Mouse (Mus musculus) hindbrain, embryonic 12.5 days (tissue): ENCODE results near the gene Nfyb. TPM values are rescaled to one million over a fixed set of nuclear protein-coding genes. Genes with fewer than 3 reads are reported as not detected.

Experiments used
- ATAC-seq: fragments of 200-750 bp; cut with Nextera tagmentation; 2 replicates; pipeline ENCODE4 v1.8.0; 2017; ENCODE audit warnings: moderate TSS enrichment; ENCODE audit not compliant: low FRiP score
- H3K27ac ChIP-seq: fragments of 300-500 bp; sonication (generic); 2 replicates; pipeline ENCODE4 v1.5.1; 2016; ENCODE audit warnings: mild to moderate bottlenecking
- H3K27me3 ChIP-seq: fragments of 300-500 bp; sonication (generic); 2 replicates; pipeline ENCODE4 v1.6.1; 2016; ENCODE audit warnings: mild to moderate bottlenecking
- H3K36me3 ChIP-seq: fragments of 300-500 bp; sonication (generic); 2 replicates; pipeline ENCODE4 v1.6.1; 2016; ENCODE audit warnings: mild to moderate bottlenecking
- H3K4me1 ChIP-seq: fragments of 300-500 bp; sonication (generic); 2 replicates; pipeline ENCODE4 v1.6.1; 2016
- H3K4me2 ChIP-seq: fragments of 300-500 bp; sonication (generic); replicated peaks from 2 replicates; pipeline ENCODE4 v1.6.1; 2016; ENCODE audit warnings: mild to moderate bottlenecking
- H3K4me3 ChIP-seq: fragments of 300-500 bp; sonication (generic); 2 replicates; pipeline ENCODE4 v1.5.1; 2016; ENCODE audit warnings: mild to moderate bottlenecking
- H3K9ac ChIP-seq: fragments of 300-500 bp; sonication (generic); 2 replicates; pipeline ENCODE4 v1.6.1; 2016; ENCODE audit warnings: mild to moderate bottlenecking, moderate library complexity
- H3K9me3 ChIP-seq: fragments of 300-500 bp; sonication (generic); replicated peaks from 2 replicates; pipeline ENCODE4 v1.6.1; 2016; ENCODE audit warnings: mild to moderate bottlenecking
- WGBS: fragments of 180-500 bp; shearing (Covaris S2); methylation state at CpG from one replicate; pipeline ENCODE4 v1.1.7; 2016; 5-methylcytosine and 5-hydroxymethylcytosine counted together
- polyA plus RNA-seq: library from polyadenylated mRNA; unstranded; fragments of >200 nt; fragmentation: Nextera tagmentation; extraction: Ambion mirVana; gene quantifications from 2 replicates; pipeline ENCODE4 v1.2.1, GENCODE M21; 2016

The Nfyb gene
- polyA plus RNA-seq, 1 experiment from 2014 or later, result 54.9 TPM

GRCm38 (mm10) chr10:82756466-82756865 lies 7.5 kb downstream of the Nfyb start:
- Histone ChIP-seq H3K27me3 (no peaks in the 10 kb centered on the region), H3K9me3 (no peaks in the 10 kb centered on the region), H3K4me1 (peaks cover 26% of the 10 kb centered on the region), H3K27ac (no peak overlapping the region), H3K4me3 (no peak overlapping the region), H3K9ac (no peak overlapping the region), H3K4me2 (no peak overlapping the region), H3K36me3 (peaks cover 94% of the 10 kb centered on the region)
- ATAC-seq, result no peak
- 84% methylated on average over 9 of the region's 9 CpGs for WGBS

GRCm38 (mm10) chr10:82755213-82755890 lies 8.6 kb downstream of the Nfyb start:
- ATAC-seq, result no peak
- no peak overlapping the region for H3K4me3 ChIP-seq
- no peak overlapping the region for H3K27ac ChIP-seq
- no peak overlapping the region for H3K9ac ChIP-seq
- H3K27me3 ChIP-seq, result no peaks in the 10 kb centered on the region
- peaks cover 15% of the 10 kb centered on the region for H3K4me1 ChIP-seq
- H3K36me3 ChIP-seq, result peaks cover 96% of the 10 kb centered on the region
- no peaks in the 10 kb centered on the region for H3K9me3 ChIP-seq
- 94% methylated on average over 11 of the region's 11 CpGs for WGBS
- H3K4me2 ChIP-seq, result no peak overlapping the region

- H3K9me3 ChIP-seq, result no peaks in the 10 kb centered on the region
- no peak overlapping the region for H3K9ac ChIP-seq
- no peak overlapping the region for H3K4me3 ChIP-seq
- H3K4me2 ChIP-seq, result no peak overlapping the region
- 97% methylated on average over 1 of the region's 1 CpGs for WGBS
- H3K36me3 ChIP-seq, result peaks cover 94% of the 10 kb centered on the region
- no peaks in the 10 kb centered on the region for H3K27me3 ChIP-seq
- no peak overlapping the region for H3K27ac ChIP-seq
- H3K4me1 ChIP-seq, result peaks cover 9% of the 10 kb centered on the region; the same call in 1 of the 2 replicates
- ATAC-seq, result no peak
Observed at GRCm38 (mm10) chr10:82754642-82755041, 9.3 kb downstream of the Nfyb start.

- no peaks in the 10 kb centered on the region for H3K9me3 ChIP-seq
- no peak overlapping the region for H3K27ac ChIP-seq
- H3K9ac ChIP-seq, result no peak overlapping the region
- ATAC-seq, result no peak
- 97% methylated on average over 3 of the region's 3 CpGs for WGBS
- H3K4me1 ChIP-seq, result peaks cover 5% of the 10 kb centered on the region; the same call in 1 of the 2 replicates
- peaks cover 92% of the 10 kb centered on the region for H3K36me3 ChIP-seq
- no peak overlapping the region for H3K4me3 ChIP-seq
- no peaks in the 10 kb centered on the region for H3K27me3 ChIP-seq
- H3K4me2 ChIP-seq, result no peak overlapping the region
Observed at GRCm38 (mm10) chr10:82752921-82753320, 11.0 kb downstream of the Nfyb start.

GRCm38 (mm10) chr10:82750778-82751177 lies 13.2 kb downstream of the Nfyb start:
- H3K4me2 ChIP-seq, result no peak overlapping the region
- H3K27me3 ChIP-seq, result no peaks in the 10 kb centered on the region
- H3K9ac ChIP-seq, result no peak overlapping the region
- H3K9me3 ChIP-seq, result no peaks in the 10 kb centered on the region
- no peak overlapping the region for H3K27ac ChIP-seq
- H3K4me3 ChIP-seq, result no peak overlapping the region
- H3K4me1 ChIP-seq, result no peaks in the 10 kb centered on the region
- H3K36me3 ChIP-seq, result peaks cover 92% of the 10 kb centered on the region
- ATAC-seq, result no peak
- WGBS, result 96% methylated on average over 6 of the region's 6 CpGs

GRCm38 (mm10) chr10:82746988-82747850 lies 16.7 kb downstream of the Nfyb start:
- H3K4me2 ChIP-seq, result no peak overlapping the region
- H3K27me3 ChIP-seq, result no peaks in the 10 kb centered on the region
- H3K4me1 ChIP-seq, result no peaks in the 10 kb centered on the region
- no peak overlapping the region for H3K4me3 ChIP-seq
- no peak overlapping the region for H3K9ac ChIP-seq
- 92% methylated on average over 15 of the region's 15 CpGs for WGBS
- H3K9me3 ChIP-seq, result no peaks in the 10 kb centered on the region
- ATAC-seq, result no peak
- no peak overlapping the region for H3K27ac ChIP-seq
- peaks cover 72% of the 10 kb centered on the region for H3K36me3 ChIP-seq

- Histone ChIP-seq H3K9ac (no peak overlapping the region), H3K27ac (no peak overlapping the region), H3K4me3 (no peak overlapping the region), H3K9me3 (no peaks in the 10 kb centered on the region), H3K4me1 (no peaks in the 10 kb centered on the region), H3K27me3 (no peaks in the 10 kb centered on the region), H3K4me2 (no peak overlapping the region), H3K36me3 (peaks cover 56% of the 10 kb centered on the region)
- no peak for ATAC-seq
- 92% methylated on average over 5 of the region's 5 CpGs for WGBS
Observed at GRCm38 (mm10) chr10:82745301-82745700, 18.6 kb downstream of the Nfyb start.

GRCm38 (mm10) chr10:82744296-82744695 lies 19.6 kb downstream of the Nfyb start:
- H3K27ac ChIP-seq, result no peak overlapping the region
- H3K9me3 ChIP-seq, result no peaks in the 10 kb centered on the region
- no peaks in the 10 kb centered on the region for H3K4me1 ChIP-seq
- H3K4me2 ChIP-seq, result no peak overlapping the region
- H3K27me3 ChIP-seq, result no peaks in the 10 kb centered on the region
- H3K36me3 ChIP-seq, result peaks cover 57% of the 10 kb centered on the region
- no peak for ATAC-seq
- no peak overlapping the region for H3K9ac ChIP-seq
- 89% methylated on average over 6 of the region's 6 CpGs for WGBS
- H3K4me3 ChIP-seq, result no peak overlapping the region

GRCm38 (mm10) chr10:82742578-82742977 lies 21.4 kb downstream of the Nfyb start:
- Histone ChIP-seq H3K4me3 (no peak overlapping the region), H3K27me3 (no peaks in the 10 kb centered on the region), H3K4me1 (no peaks in the 10 kb centered on the region), H3K9ac (no peak overlapping the region), H3K9me3 (no peaks in the 10 kb centered on the region), H3K36me3 (peaks cover 46% of the 10 kb centered on the region), H3K27ac (no peak overlapping the region), H3K4me2 (no peak overlapping the region)
- ATAC-seq, result no peak
- WGBS, result 87% methylated on average over 1 of the region's 1 CpGs

GRCm38 (mm10) chr10:82741876-82742275 lies 22.1 kb downstream of the Nfyb start:
- 92% methylated on average over 4 of the region's 4 CpGs for WGBS
- no peaks in the 10 kb centered on the region for H3K4me1 ChIP-seq
- H3K27me3 ChIP-seq, result no peaks in the 10 kb centered on the region
- ATAC-seq, result no peak
- no peak overlapping the region for H3K4me3 ChIP-seq
- H3K9ac ChIP-seq, result no peak overlapping the region
- H3K9me3 ChIP-seq, result no peaks in the 10 kb centered on the region
- no peak overlapping the region for H3K4me2 ChIP-seq
- H3K36me3 ChIP-seq, result peaks cover 39% of the 10 kb centered on the region
- H3K27ac ChIP-seq, result no peak overlapping the region

GRCm38 (mm10) chr10:82741354-82741753 lies 22.6 kb downstream of the Nfyb start:
- Histone ChIP-seq H3K4me2 (no peak overlapping the region), H3K36me3 (peaks cover 35% of the 10 kb centered on the region), H3K27me3 (no peaks in the 10 kb centered on the region), H3K9ac (no peak overlapping the region), H3K4me1 (no peaks in the 10 kb centered on the region), H3K27ac (no peak overlapping the region), H3K4me3 (no peak overlapping the region), H3K9me3 (no peaks in the 10 kb centered on the region)
- no peak for ATAC-seq
- WGBS, result 72% methylated on average over 8 of the region's 8 CpGs

- Histone ChIP-seq H3K4me1 (peaks cover 14% of the 10 kb centered on the region), H3K36me3 (peaks cover 8% of the 10 kb centered on the region), H3K4me3 (peak overlapping the region; percentile 94), H3K27ac (peak overlapping the region; percentile 87), H3K4me2 (peak overlapping the region; percentile 93), H3K27me3 (no peaks in the 10 kb centered on the region), H3K9ac (peak overlapping the region; percentile 91), H3K9me3 (no peaks in the 10 kb centered on the region)
- peak; percentile 87 for ATAC-seq
- under 1% methylated on average over 57 of the region's 59 CpGs for WGBS
Observed at GRCm38 (mm10) chr10:82699296-82699941, 64.5 kb downstream of the Nfyb start.
